Mouse (Mus musculus) limb, embryonic 12.5 days (tissue): ENCODE results near the gene Pigp. TPM values are rescaled to one million over a fixed set of nuclear protein-coding genes. Genes with fewer than 3 reads are reported as not detected.
"Not testable (repeated sequence)": the region's sequence is repeated elsewhere in the genome, so short reads cannot be mapped to it uniquely, and the experiment has no call there.

Experiments used
- ATAC-seq: fragments of 200-750 bp; cut with Nextera tagmentation; 2 replicates; pipeline ENCODE4 v1.8.0; 2017; ENCODE audit warnings: low read depth, moderate TSS enrichment; ENCODE audit not compliant: insufficient number of reproducible peaks, insufficient read depth, low FRiP score, low TSS enrichment
- H3K27ac ChIP-seq: fragments of 300-500 bp; sonication (generic); 2 replicates; pipeline ENCODE4 v1.5.1; 2016; ENCODE audit warnings: mild to moderate bottlenecking, moderate library complexity
- H3K27me3 ChIP-seq: fragments of 300-500 bp; sonication (generic); 2 replicates; pipeline ENCODE4 v1.6.1; 2016; ENCODE audit warnings: mild to moderate bottlenecking, moderate library complexity
- H3K36me3 ChIP-seq: fragments of 300-500 bp; sonication (generic); 2 replicates; pipeline ENCODE4 v1.6.1; 2016; ENCODE audit warnings: mild to moderate bottlenecking, moderate library complexity
- H3K4me1 ChIP-seq: fragments of 300-500 bp; sonication (generic); replicated peaks from 2 replicates; pipeline ENCODE4 v1.6.1; 2016
- H3K4me2 ChIP-seq: fragments of 300-500 bp; sonication (generic); 2 replicates; pipeline ENCODE4 v1.6.1; 2016; ENCODE audit warnings: mild to moderate bottlenecking, moderate library complexity
- H3K4me3 ChIP-seq: fragments of 300-500 bp; sonication (generic); replicated peaks from 2 replicates; pipeline ENCODE4 v1.5.1; 2016; ENCODE audit warnings: mild to moderate bottlenecking
- H3K9ac ChIP-seq: fragments of 300-500 bp; sonication (generic); replicated peaks from 2 replicates; pipeline ENCODE4 v1.6.1; 2016; ENCODE audit warnings: mild to moderate bottlenecking, moderate library complexity
- H3K9me3 ChIP-seq: fragments of 300-500 bp; sonication (generic); 2 replicates; pipeline ENCODE4 v1.6.1; 2016; ENCODE audit warnings: mild to moderate bottlenecking, moderate library complexity
- WGBS: fragments of 180-500 bp; shearing (Covaris S2); methylation state at CpG from one replicate; pipeline ENCODE4 v1.1.7; 2016; 5-methylcytosine and 5-hydroxymethylcytosine counted together
- polyA plus RNA-seq: library from polyadenylated mRNA; unstranded; fragments of >200 nt; fragmentation: Nextera tagmentation; extraction: Ambion mirVana; gene quantifications from 2 replicates; pipeline ENCODE4 v1.2.1, GENCODE M21; 2016

Gene Pigp
- polyA plus RNA-seq, 1 experiment from 2014 or later, result 101 TPM

DNA sequence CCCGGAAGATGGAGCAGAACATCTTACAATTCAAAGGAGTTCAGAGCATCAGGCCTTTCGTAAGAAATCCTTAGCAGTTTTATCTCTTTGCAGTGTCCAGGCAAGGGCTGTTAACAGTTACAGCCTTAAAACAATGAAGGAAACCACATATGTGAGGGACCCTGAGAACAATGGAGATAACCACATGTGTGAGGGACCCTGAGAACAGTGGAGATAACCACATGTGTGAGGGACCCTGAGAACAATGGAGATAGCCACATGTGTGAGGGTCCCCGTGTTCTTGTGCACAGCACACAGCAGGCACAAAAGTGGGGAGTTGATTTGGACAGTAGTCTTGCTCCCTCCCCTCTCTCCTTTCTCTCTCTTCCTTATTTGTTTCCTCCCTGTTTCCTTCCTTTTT, 13.6 kb downstream of the Pigp start:
- no peak overlapping the region for H3K4me3 ChIP-seq
- no peak overlapping the region for H3K4me2 ChIP-seq
- H3K27ac ChIP-seq, result no peak overlapping the region
- no peak for ATAC-seq
- H3K9me3 ChIP-seq, result no peaks in the 10 kb centered on the region
- H3K9ac ChIP-seq, result no peak overlapping the region
- WGBS, result 77% methylated on average over 3 of the region's 3 CpGs
- H3K36me3 ChIP-seq, result no peaks in the 10 kb centered on the region
- peaks cover 9% of the 10 kb centered on the region; the same call in 1 of the 2 replicates for H3K4me1 ChIP-seq
- no peaks in the 10 kb centered on the region for H3K27me3 ChIP-seq

DNA sequence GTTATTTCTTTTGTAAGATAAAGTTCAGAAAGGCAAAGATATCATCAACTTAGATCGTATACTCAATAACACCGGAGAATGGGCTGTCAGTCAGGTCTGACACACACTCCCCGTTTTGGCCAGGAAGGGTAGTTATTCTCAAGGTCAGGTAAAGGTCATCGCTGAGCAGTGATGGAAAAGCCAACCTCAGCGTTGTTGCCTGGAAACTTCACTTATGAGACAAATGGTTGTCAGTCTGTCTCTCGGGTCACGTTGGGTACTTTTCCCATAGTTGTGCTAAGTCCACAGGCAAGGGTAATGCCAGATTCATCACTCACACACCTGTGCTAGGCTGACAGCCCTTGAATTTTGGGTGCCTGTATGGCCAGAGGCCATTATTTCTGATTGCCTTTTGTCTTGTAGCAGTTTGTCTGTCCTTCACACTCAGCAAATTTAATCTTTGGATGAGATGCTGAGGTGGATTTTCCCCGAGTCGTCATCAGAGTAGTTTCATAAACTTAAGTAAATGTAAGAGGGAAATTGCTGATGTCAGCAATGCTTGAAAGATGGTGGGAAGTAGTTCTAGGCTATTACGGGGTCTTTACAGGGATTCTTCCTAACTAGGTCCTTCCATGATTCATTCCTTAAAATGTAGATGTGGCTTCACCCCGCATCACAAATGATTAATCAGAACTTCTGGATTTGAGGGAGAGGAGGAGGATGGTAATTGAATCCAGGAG, 14.7 kb downstream of the Pigp start:
- Histone ChIP-seq H3K4me1 (peaks cover 6% of the 10 kb centered on the region; the same call in 1 of the 2 replicates), H3K27me3 (no peaks in the 10 kb centered on the region), H3K27ac (no peak overlapping the region), H3K36me3 (no peaks in the 10 kb centered on the region), H3K9ac (no peak overlapping the region), H3K4me2 (no peak overlapping the region), H3K4me3 (no peak overlapping the region), H3K9me3 (no peaks in the 10 kb centered on the region)
- WGBS, result 71% methylated on average over 11 of the region's 11 CpGs
- ATAC-seq, result no peak

DNA sequence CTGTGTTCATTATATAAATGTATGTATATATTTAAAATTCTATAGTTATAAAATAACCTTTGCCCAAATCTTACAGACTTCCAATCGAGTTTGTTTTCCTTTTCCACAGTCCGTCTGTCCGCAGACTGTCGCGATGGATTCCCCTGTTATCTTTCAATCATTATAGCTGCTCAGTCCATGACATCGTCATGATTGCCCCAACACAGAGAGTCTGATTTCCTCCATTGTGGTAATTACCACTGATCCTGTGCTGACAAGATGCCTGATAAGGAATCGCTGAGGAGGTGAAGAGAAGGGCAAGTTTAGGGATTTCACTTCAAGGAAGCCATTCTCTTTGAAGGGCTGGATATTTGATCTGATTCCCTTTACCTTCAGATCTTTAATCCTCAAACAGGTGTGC, 15.6 kb downstream of the Pigp start:
- Histone ChIP-seq H3K27ac (no peak overlapping the region), H3K36me3 (no peaks in the 10 kb centered on the region), H3K4me2 (no peak overlapping the region), H3K27me3 (no peaks in the 10 kb centered on the region), H3K4me1 (peaks cover 6% of the 10 kb centered on the region; the same call in 1 of the 2 replicates), H3K9me3 (no peaks in the 10 kb centered on the region), H3K4me3 (no peak overlapping the region), H3K9ac (no peak overlapping the region)
- 36% methylated on average over 7 of the region's 7 CpGs for WGBS
- no peak for ATAC-seq

DNA sequence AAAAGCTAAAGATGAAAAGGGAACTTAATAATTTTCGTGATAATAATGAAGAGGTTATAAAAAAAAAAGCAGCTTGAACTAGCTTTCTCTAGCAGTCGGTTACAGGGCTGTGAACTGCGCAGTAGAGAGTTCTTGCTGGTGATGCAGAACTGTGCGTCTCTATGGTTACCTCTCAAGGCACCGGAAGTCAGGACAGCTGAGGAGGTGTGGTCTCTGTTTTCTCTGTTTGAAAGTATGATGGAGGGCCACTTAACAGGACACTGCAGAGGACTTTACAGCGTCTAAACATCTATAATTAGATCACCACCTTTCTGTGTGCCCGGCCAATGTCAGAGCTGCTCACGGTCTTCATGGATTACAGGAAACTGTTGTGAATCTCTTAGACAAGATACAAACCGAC, 17.2 kb downstream of the Pigp start:
- Histone ChIP-seq H3K36me3 (no peaks in the 10 kb centered on the region), H3K27me3 (no peaks in the 10 kb centered on the region), H3K4me1 (peaks cover 6% of the 10 kb centered on the region), H3K9me3 (no peaks in the 10 kb centered on the region), H3K27ac (no peak overlapping the region), H3K9ac (no peak overlapping the region), H3K4me3 (no peak overlapping the region), H3K4me2 (no peak overlapping the region)
- WGBS, result 32% methylated on average over 9 of the region's 9 CpGs
- ATAC-seq, result no peak

DNA sequence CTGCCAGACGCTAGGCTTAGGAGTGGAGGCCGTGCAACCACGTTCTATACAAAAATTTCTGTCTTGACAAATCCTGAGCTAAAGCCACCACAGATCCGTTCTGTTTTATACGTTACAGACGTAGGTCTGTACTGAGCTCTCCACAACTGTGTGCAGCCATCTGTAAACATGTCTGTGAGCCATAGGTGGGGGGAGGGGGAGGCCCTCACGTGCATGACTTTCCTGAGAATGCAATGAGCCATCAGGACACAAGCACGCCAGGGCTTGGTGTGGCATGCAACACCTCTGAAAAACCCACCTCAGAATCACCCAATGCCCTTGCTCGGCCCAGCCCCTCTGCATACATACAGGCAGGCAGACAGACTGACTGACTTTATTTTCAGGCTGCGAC, 21.4 kb downstream of the Pigp start:
- H3K27ac ChIP-seq, result no peak overlapping the region
- no peaks in the 10 kb centered on the region for H3K36me3 ChIP-seq
- no peak overlapping the region for H3K4me2 ChIP-seq
- no peak for ATAC-seq
- no peaks in the 10 kb centered on the region for H3K27me3 ChIP-seq
- H3K4me3 ChIP-seq, result no peak overlapping the region
- H3K9me3 ChIP-seq, result no peaks in the 10 kb centered on the region
- WGBS, result 67% methylated on average over 10 of the region's 10 CpGs
- no peak overlapping the region for H3K9ac ChIP-seq
- H3K4me1 ChIP-seq, result peaks cover 6% of the 10 kb centered on the region

DNA sequence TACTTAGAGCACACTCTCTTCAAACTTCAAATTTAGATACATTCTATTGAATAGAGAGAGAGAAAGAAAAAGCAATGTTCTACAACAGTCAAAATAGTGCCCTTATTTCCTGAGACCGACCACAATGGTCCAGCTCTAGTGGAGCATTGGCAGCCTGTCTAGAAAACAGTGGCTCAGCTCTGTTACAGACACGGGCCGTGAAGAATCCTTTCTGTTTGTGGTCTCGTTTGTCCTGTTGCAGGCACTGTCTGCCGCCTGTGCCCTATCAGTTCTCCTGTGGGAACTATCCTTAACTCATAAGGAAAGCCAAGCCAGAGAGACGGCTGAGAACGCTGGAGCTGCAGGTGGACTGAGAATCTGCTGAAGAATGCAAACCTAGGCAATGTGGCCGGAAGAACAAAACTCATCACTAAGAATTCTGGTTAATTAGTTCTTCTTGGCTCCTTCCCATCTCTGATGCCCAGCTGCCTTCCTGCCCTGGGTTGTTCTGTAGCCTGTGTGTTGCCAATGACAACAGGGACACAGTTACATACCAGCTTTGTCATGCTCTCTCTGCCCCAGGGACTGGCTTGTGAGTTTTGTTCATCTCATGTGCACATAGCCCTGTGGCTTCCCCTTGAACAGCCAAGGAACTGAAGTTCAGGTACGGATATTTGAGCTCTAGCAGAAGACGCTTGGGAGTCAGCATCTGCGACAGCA, 21.9 kb downstream of the Pigp start:
- WGBS, result 73% methylated on average over 11 of the region's 11 CpGs
- Histone ChIP-seq H3K36me3 (no peaks in the 10 kb centered on the region), H3K27ac (no peak overlapping the region)

DNA sequence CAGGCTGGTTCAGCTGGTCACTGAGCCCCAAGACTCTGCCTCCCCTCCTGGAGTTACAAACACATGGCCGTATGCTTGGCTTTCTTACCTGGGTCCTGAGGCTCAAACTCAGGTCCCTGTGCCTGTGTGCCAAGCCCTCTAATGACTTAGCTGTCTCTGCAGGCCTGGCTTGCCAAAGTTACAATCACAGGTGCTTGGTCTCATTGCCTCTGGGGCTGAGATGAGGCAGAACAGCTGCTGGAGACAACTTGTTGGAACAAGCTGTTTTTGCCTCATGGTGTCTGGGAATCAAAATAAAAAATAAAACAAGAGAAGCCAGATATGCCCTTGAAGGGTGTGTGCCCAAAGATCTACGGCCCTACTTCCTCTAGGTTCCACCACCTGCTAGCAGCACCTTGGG, 22.9 kb downstream of the Pigp start:
- Histone ChIP-seq H3K36me3 (no peaks in the 10 kb centered on the region), H3K9ac (no peak overlapping the region), H3K9me3 (no peaks in the 10 kb centered on the region), H3K27ac (no peak overlapping the region), H3K4me1 (peaks cover 5% of the 10 kb centered on the region), H3K4me2 (no peak overlapping the region), H3K27me3 (no peaks in the 10 kb centered on the region), H3K4me3 (no peak overlapping the region)
- no peak for ATAC-seq
- 80% methylated on average over 2 of the region's 2 CpGs for WGBS

More for the DNA sequence above, 21.9 kb downstream of the Pigp start:
- Histone ChIP-seq H3K4me3 (no peak overlapping the region), H3K4me1 (peaks cover 6% of the 10 kb centered on the region), H3K9ac (no peak overlapping the region), H3K4me2 (no peak overlapping the region), H3K27me3 (no peaks in the 10 kb centered on the region), H3K9me3 (no peaks in the 10 kb centered on the region)
- no peak for ATAC-seq

DNA sequence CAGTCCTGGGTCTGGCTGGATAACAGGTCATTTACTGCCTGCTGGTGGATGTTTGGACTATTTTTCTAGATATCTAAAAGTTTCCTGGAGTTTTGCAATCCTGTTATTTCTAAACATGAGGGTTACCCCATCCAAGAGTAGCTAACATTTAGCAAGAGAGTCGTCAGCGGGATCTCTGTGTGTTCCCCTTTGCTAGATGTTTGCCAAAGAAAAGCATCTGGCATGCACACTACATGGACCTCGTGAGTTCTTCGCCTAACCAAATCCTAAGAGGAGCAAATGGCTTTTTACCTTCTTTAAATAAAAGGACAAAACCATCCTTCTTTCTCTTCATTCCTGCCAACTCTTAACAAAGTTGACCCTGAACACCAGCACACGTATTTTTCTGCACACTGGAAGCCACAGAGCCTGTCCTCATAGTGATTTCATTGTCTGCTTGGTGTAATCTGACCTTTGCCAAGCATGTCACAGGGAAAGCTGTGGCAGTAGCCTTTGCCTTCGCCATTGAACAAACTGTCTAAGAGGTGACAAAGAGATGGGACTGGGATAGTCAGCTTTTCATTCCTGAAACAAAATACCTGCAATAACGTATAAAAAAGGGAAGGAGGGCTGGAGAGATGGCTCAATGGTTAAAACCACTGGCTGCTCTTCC, 24.4 kb downstream of the Pigp start:
- Histone ChIP-seq H3K4me3 (no peak overlapping the region), H3K4me1 (no peaks in the 10 kb centered on the region; the same call in none of the 2 replicates), H3K4me2 (no peak overlapping the region), H3K9me3 (no peaks in the 10 kb centered on the region), H3K27me3 (no peaks in the 10 kb centered on the region), H3K36me3 (no peaks in the 10 kb centered on the region), H3K9ac (no peak overlapping the region), H3K27ac (no peak overlapping the region)
- WGBS, result 82% methylated on average over 7 of the region's 7 CpGs
- ATAC-seq, result no peak

DNA sequence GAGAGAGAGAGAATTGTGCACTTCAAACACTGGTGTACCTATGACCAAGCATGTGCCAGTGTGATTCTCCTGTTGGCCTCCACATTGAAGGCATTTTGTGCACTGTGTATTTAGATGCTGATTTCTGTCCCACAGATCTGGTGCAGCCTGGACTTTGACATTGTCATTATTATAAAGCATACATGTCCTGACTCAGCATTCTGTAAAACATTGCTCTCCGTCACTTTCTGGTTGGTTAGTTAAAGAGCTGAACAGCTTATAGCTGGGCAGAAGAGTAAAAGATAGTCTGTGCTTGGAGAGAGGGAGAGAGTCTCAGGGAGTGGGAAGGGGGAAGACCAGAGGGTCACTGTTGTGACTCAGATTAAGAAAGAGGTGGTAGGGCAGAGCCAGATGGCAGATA, 25.9 kb downstream of the Pigp start:
- H3K9me3 ChIP-seq, result no peaks in the 10 kb centered on the region
- no peak overlapping the region for H3K9ac ChIP-seq
- 84% methylated on average over 1 of the region's 1 CpGs for WGBS
- no peak for ATAC-seq
- no peaks in the 10 kb centered on the region; the same call in none of the 2 replicates for H3K4me1 ChIP-seq
- no peaks in the 10 kb centered on the region for H3K27me3 ChIP-seq
- H3K4me2 ChIP-seq, result no peak overlapping the region
- no peak overlapping the region for H3K4me3 ChIP-seq
- H3K36me3 ChIP-seq, result no peaks in the 10 kb centered on the region
- H3K27ac ChIP-seq, result no peak overlapping the region

DNA sequence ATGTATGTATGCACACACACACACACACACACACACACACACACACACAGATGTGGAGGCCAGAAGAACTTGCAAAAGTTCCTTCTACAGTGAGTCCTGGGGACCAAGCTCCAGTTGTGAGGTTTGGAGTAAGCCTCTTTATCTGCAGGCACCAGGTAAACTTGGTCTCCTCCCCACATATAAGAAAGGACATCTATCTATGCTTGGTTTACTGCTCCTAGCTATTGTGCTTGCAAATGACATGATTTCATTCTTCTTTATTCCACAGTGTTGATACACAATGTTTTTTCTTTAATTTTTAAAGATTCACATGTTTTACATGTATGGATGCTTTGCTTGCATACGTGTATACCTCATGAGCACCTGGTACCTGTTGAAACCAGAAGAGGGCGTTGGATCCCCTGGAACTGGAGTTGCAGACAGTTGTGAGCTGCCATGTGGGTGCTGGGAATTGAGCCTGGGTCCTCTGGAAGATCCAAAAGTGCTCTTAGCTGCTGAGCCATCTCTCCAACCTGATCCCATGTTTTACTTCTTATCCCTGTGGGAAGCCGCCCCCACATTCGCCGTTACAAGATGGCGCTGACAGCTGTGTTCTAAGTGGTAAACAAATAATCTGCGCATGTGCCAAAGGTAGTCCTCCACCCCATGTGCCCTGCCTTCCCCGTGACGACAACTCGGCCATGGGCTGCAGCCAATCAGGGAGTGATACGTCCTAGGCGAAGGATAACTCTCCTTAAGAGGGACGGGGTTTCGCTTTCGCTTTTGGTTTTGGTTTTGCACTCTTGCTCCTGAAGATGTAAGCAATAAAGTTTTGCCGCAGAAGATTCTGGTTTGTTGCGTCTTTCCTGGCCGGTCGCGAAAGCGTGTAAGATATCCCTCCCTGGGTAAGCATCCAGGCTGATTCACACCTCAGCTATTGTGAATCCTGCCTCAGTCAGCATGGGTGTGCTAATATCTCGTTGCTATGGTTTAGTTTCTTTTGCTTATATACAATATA, 32.2 kb downstream of the Pigp start:
- not testable (repeated sequence) for H3K4me2 ChIP-seq, H3K9ac ChIP-seq, H3K4me3 ChIP-seq, H3K27me3 ChIP-seq, ATAC-seq, H3K27ac ChIP-seq, H3K4me1 ChIP-seq, H3K36me3 ChIP-seq, H3K9me3 ChIP-seq
- 93% methylated on average over 22 of the region's 22 CpGs for WGBS

DNA sequence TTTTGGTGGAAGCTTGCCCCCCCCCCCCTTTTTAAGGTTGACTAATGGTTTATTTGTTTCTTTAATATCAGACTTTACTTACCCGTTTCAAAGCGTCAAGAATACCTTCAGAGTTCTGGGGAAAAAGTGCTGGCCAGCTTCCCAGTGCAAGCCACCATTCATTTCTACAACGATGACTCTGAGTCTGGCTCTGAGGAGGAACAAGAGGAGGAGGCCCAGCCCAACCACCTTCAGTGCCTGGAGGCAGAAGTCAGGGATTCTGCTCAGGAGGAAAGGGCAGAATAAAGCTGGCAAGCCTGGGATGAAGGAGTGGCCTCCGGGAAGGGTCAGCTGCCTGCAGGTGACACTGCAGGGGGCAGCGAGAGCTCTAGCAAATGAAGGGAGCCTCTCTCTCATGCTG, 36.0 kb downstream of the Pigp start:
- no peaks in the 10 kb centered on the region for H3K4me1 ChIP-seq
- H3K9ac ChIP-seq, result no peak overlapping the region
- no peak overlapping the region for H3K4me3 ChIP-seq
- peaks cover 6% of the 10 kb centered on the region for H3K27me3 ChIP-seq
- H3K27ac ChIP-seq, result no peak overlapping the region
- no peak overlapping the region for H3K4me2 ChIP-seq
- H3K9me3 ChIP-seq, result no peaks in the 10 kb centered on the region
- WGBS, result 39% methylated on average over 5 of the region's 5 CpGs
- no peaks in the 10 kb centered on the region for H3K36me3 ChIP-seq
- ATAC-seq, result no peak
